In genomic region chr10:89902720-89903337, GRCm38 (mm10) we compare ENCODE assay signal across 12 mouse cellular contexts. TPM values are rescaled to one million over a fixed set of nuclear protein-coding genes. Genes with fewer than 3 reads are reported as not detected.
A peak's percentile ranks its signal among the peaks of the same experiment; 100 is the strongest.
DNase-seq lines count a peak whose midpoint lies in the region; ATAC-seq and TF ChIP-seq lines count a peak whose summit lies in the region.
"Had no signal": no experiment of that assay in that cellular context is flagged by ENCODE, and none has a peak within 500 bp of the region (broad histone marks: within the 10 kb centered on the region; RNA-seq: fewer than 3 reads in every experiment).

No protein-coding gene starts in this region.

- POLR2A ChIA-PET in Patski (lab: Charles Lee) = no interaction called here

- no peaks in the 10 kb centered on the region for H3K36me3 ChIP-seq in forebrain, postnatal 0 days (ENCODE audit: insufficient read depth)
- no peaks in the 10 kb centered on the region for H3K36me3 ChIP-seq in forebrain, embryonic 12.5 days (replicated peaks)
- no peaks in the 10 kb centered on the region for H3K36me3 ChIP-seq in liver, adult 2 months (ENCODE audit: control insufficient read depth, insufficient read depth, low read length)
- no peaks in the 10 kb centered on the region for H3K36me3 ChIP-seq in liver, embryonic 11.5 days (ENCODE audit: control insufficient read depth, insufficient read depth, low read length)
- H3K36me3 ChIP-seq: lung, embryonic 15.5 days had no signal

- H3K27ac ChIP-seq in forebrain, postnatal 0 days (ENCODE audit: low read depth, low read length) = no peak overlapping the region
- no peak overlapping the region for H3K27ac ChIP-seq in forebrain, embryonic 12.5 days
- H3K27ac ChIP-seq in liver, adult 2 months (replicated peaks; ENCODE audit: insufficient read depth, low read depth, low read length) = no peak overlapping the region
- H3K27ac ChIP-seq in liver, embryonic 11.5 days (ENCODE audit: low read depth, low read length) = no peak overlapping the region
- H3K27ac ChIP-seq: lung, embryonic 15.5 days had no signal

- no peaks in the 10 kb centered on the region for H3K4me1 ChIP-seq in forebrain, postnatal 0 days (ENCODE audit: insufficient read depth)
- H3K4me1 ChIP-seq in forebrain, embryonic 12.5 days = no peaks in the 10 kb centered on the region
- H3K4me1 ChIP-seq in liver, adult 2 months (ENCODE audit: control insufficient read depth, insufficient read depth, low read length) = no peaks in the 10 kb centered on the region
- no peaks in the 10 kb centered on the region for H3K4me1 ChIP-seq in liver, embryonic 11.5 days (replicated peaks; ENCODE audit: control insufficient read depth, insufficient read depth, low read length)
- H3K4me1 ChIP-seq: lung, embryonic 15.5 days had no signal

- DNase-seq in forebrain, postnatal 0 days = peak; percentile 10
- DNase-seq in liver, adult 2 months (ENCODE audit: extremely low read depth, low read depth, low spot score) = peak; percentile 8
- no peak for DNase-seq in liver, embryonic 11.5 days (ENCODE audit: low spot score)
- no peak for DNase-seq in Patski (ENCODE audit: low read depth, low spot score)
- peak; percentile 57 to 81 for DNase-seq in cerebellum, postnatal 25 days
- DNase-seq in thymus, postnatal 10 days (ENCODE audit: low spot score in 2 of 2) = no peak
- DNase-seq: right cerebral cortex, postnatal 25 days had no signal

- H3K9me3 ChIP-seq in forebrain, postnatal 0 days (ENCODE audit: low read length) = no peaks in the 10 kb centered on the region
- no peaks in the 10 kb centered on the region for H3K9me3 ChIP-seq in forebrain, embryonic 12.5 days
- no peaks in the 10 kb centered on the region for H3K9me3 ChIP-seq in liver, embryonic 11.5 days (ENCODE audit: control insufficient read depth, low read length)
- H3K9me3 ChIP-seq: lung, embryonic 15.5 days had no signal

- no peak overlapping the region for H3K4me2 ChIP-seq in forebrain, postnatal 0 days (ENCODE audit: low read depth)
- H3K4me2 ChIP-seq in forebrain, embryonic 12.5 days = no peak overlapping the region
- no peak overlapping the region for H3K4me2 ChIP-seq in liver, embryonic 11.5 days
- H3K4me2 ChIP-seq: lung, embryonic 15.5 days had no signal

- TF ChIP-seq CTCF in forebrain, postnatal 0 days (IDR thresholded peaks at IDR 0.05; ENCODE audit: low read depth) = no peak
- no peak for TF ChIP-seq CTCF in liver, adult 2 months (IDR thresholded peaks at IDR 0.05; ENCODE audit: low read depth, low read length)
- peak; percentile 42 for TF ChIP-seq CTCF in Patski (IDR thresholded peaks at IDR 0.05)

- no peaks in the 10 kb centered on the region for H3K27me3 ChIP-seq in forebrain, postnatal 0 days (ENCODE audit: insufficient read depth, low read length)
- H3K27me3 ChIP-seq in forebrain, embryonic 12.5 days = no peaks in the 10 kb centered on the region
- H3K27me3 ChIP-seq in liver, adult 2 months (ENCODE audit: control insufficient read depth, insufficient read depth, low read length) = no peaks in the 10 kb centered on the region
- H3K27me3 ChIP-seq in liver, embryonic 11.5 days (replicated peaks; ENCODE audit: control insufficient read depth, insufficient read depth, low read length) = no peaks in the 10 kb centered on the region
- peaks cover 10% of the 10 kb centered on the region for H3K27me3 ChIP-seq in Patski
- H3K27me3 ChIP-seq: lung, embryonic 15.5 days had no signal

- TF ChIP-seq POLR2A in liver, adult 2 months (IDR thresholded peaks at IDR 0.05; ENCODE audit: extremely low read depth, insufficient read depth, low read length) = no peak

- H3K79me2 ChIP-seq in liver, adult 2 months (ENCODE audit: control insufficient read depth, insufficient read depth, low read length) = no peaks in the 10 kb centered on the region

- CTCF ChIA-PET in Patski (lab: Charles Lee) = interaction anchor here (1.5 kb wide), 1 partner anchor 17 kb away, joined by 3 read pairs; no protein-coding TSS in a partner anchor

- in situ Hi-C loops in Patski (cut with MboI; ENCODE audit: low pct_unique_long_range_greater_than_20kb) = no loop called here

- H3K4me3 ChIP-seq in forebrain, postnatal 0 days (ENCODE audit: low read depth, low read length) = no peak overlapping the region
- H3K4me3 ChIP-seq in forebrain, embryonic 12.5 days (replicated peaks) = no peak overlapping the region
- H3K4me3 ChIP-seq in liver, adult 2 months (ENCODE audit: insufficient read depth, low read depth, low read length) = no peak overlapping the region
- no peak overlapping the region for H3K4me3 ChIP-seq in liver, embryonic 11.5 days (ENCODE audit: low read depth, low read length)
- H3K4me3 ChIP-seq: lung, embryonic 15.5 days had no signal

- ATAC-seq in forebrain, postnatal 0 days = no peak
- ATAC-seq in forebrain, embryonic 12.5 days (ENCODE audit: low FRiP score) = no peak
- ATAC-seq in liver, embryonic 11.5 days (replicated peaks; ENCODE audit: low FRiP score) = no peak
- no peak for ATAC-seq in Patski
- ATAC-seq in granulocyte monocyte progenitor cell, adult 5-6 weeks (replicated peaks; ENCODE audit: poor library complexity, severe bottlenecking) = no peak
- ATAC-seq: midbrain, embryonic 16.5 days had no signal

- no peak overlapping the region for H3K9ac ChIP-seq in forebrain, postnatal 0 days
- no peak overlapping the region for H3K9ac ChIP-seq in forebrain, embryonic 12.5 days
- H3K9ac ChIP-seq in liver, adult 2 months (ENCODE audit: low read depth, low read length) = no peak overlapping the region
- no peak overlapping the region for H3K9ac ChIP-seq in liver, embryonic 11.5 days (ENCODE audit: low read depth, low read length)
- H3K9ac ChIP-seq: lung, embryonic 15.5 days had no signal

- WGBS in forebrain, postnatal 0 days = 49% methylated on average over 7 of the region's 7 CpGs
- WGBS in forebrain, embryonic 12.5 days = 77% methylated on average over 7 of the region's 7 CpGs
- WGBS in liver, adult 2 months = 72% methylated on average over 7 of the region's 7 CpGs
- WGBS in liver, embryonic 11.5 days = 78% methylated on average over 7 of the region's 7 CpGs

RNA-seq across cellular contexts. Expression of gene Anks1b, which starts 29.5 kb away (rescaled TPM):
- 133 and 145 TPM in 2 replicates for total RNA-seq in forebrain, postnatal 0 days (2014; rRNA removed)
- 81.5 and 120 TPM in 2 replicates for polyA plus RNA-seq in forebrain, postnatal 0 days (2015; fragmentation: Nextera tagmentation; extraction: Ambion mirVana)
- polyA plus RNA-seq in forebrain, embryonic 12.5 days (2016; fragmentation: Nextera tagmentation; extraction: Ambion mirVana) = 23.6 and 26.7 TPM in 2 replicates
- under 0.01 TPM in 1 of 2 replicates, not detected in the other for total RNA-seq in liver, adult 2 months (2014; rRNA removed)
- not detected in 2 replicates for polyA plus RNA-seq in liver, adult 2 months (2012; rRNA removed)
- polyA plus RNA-seq in liver, embryonic 11.5 days (2014; fragmentation: Nextera tagmentation; extraction: Ambion mirVana) = 0.69 and 0.80 TPM in 2 replicates
- polyA plus RNA-seq in Patski (2021) = 0.01 TPM
- total RNA-seq in granulocyte monocyte progenitor cell, adult 5-6 weeks (2014; fragmentation: Nextera tagmentation) = not detected in 2 replicates
- total RNA-seq in granulocyte monocyte progenitor cell, adult 5-6 weeks (2017) = not detected in 2 replicates
- total RNA-seq: hematopoietic stem cell, adult 5-6 weeks had no signal

Comparison
In these comparisons a context has a peak if more than half of its experiments do, and no peak if none do; other contexts are left out.
1. DNase-seq: peak in forebrain, postnatal 0 days (single experiment), liver, adult 2 months (single experiment) and cerebellum, postnatal 25 days (2 of 2); none in liver, embryonic 11.5 days (single experiment), Patski (single experiment) and thymus, postnatal 10 days (0 of 2).
2. RNA of gene Anks1b, which starts 29.5 kb away (polyA plus RNA-seq): 81.5 to 120 TPM in forebrain, postnatal 0 days and 23.6 to 26.7 TPM in forebrain, embryonic 12.5 days; 0.69 to 0.80 TPM in liver, embryonic 11.5 days, 0.01 TPM in Patski (single experiment) and not detected in liver, adult 2 months; every median in the first group is over 10 times any median in the second.